Mouse (Mus musculus) embryonic fibroblast, embryonic 13.5 days (primary cell): ENCODE measurements around the gene Cox4i2.

ENCODE experiments used
- CTCF ChIP-seq: IDR thresholded peaks from 2 replicates; pipeline ENCODE4 v1.5.1; 2011; ENCODE audit warnings: mild to moderate bottlenecking, control low read depth, low read length, moderate library complexity, borderline replicate concordance; ENCODE audit not compliant: insufficient read depth
- POLR2A ChIP-seq: IDR thresholded peaks from 2 replicates; pipeline ENCODE4 v1.6.1; 2011; ENCODE audit warnings: low read depth, mild to moderate bottlenecking, control low read depth, low read length, moderate library complexity

DNA sequence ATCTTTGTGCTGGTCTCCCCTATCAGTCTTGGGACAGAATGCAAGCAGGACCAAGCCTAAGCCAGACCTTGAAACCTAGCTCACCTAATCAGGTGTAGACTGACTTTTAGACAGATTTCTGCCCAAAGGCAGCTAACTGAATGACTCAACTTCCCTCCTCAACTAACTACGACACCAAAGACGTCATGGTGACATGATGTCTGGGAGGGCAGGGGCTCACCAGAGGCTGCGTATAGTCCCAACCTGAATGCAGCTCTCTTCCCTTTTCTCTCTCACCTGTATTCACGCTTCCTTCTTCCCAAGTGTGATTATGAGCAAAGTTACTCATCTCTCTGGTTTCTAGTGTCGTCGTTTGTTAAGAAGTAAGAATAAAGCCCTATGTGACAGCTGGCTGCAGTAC lies 33.6 kb downstream of the Cox4i2 start:
- TF ChIP-seq POLR2A (no peak), CTCF (no peak)
